Mouse (Mus musculus): ENCODE results near the gene Fabp6.

Fabp6 gene

DNA sequence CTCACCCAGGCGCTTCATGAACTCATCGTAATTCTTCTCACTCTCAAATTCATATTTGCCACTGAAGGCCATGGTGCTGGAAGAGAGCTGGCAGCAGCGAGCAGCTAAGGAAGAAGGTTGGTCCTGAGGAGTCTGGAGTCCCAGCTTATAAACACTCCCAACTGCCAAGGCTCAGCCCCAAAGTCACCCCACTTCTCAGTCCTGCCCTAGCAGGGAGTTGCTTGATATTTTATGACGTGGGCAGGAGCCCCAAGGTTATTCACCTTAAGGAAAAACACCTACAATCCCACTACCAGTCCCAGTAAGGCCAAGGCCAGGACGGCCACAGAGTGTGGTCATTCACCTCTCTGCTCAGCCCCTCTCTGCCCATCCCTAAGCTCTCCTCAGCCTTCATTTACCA lies at the start of gene Fabp6:
TSS of gene Fabp6 (minus strand) at position 101 of the 400 bp plus-strand sequence.
- DNase-seq (ENCODE audit: low spot score): no peak

DNA sequence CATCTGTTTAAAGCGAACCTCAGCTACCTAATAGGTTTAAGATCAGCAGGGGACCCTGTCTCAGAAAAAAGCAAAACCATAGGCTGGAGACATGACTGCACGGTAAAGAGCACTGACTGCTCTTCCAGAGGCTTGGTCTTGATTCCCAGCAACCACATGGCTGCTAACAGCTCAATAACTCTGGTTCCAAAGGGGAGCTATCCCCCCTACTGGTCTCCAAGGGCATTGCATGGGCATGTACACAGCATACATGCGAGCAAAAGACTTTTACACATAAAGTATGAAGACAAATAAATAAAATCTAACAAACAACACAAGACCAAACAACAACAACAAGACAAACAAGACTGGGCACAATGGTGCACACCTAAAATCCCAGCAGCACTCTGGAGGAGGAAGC lies 43.9 kb upstream of the Fabp6 start:
- no peak for DNase-seq (ENCODE audit: low spot score)

DNA sequence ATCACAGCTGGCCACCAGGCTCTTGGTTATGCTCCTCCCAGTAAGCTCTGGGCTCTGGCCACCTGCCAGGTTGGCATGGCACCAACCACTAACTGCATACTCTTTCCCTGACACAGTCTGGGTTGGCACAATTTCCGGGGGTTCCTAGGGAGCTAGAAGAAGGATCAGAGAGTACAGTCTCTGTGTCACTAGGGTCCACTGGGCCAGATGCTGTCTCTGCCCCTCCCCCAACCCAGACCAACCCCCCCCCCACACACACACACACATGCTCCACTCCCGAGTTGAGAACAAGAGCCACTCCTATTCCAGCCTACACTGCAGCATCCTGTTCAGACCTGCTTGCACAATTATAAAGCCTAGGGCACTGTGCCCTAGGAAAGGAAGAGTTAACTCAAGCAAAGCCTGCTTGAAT lies 41.8 kb upstream of the Fabp6 start:
- DNase-seq (ENCODE audit: low spot score): peak; percentile 90

DNA sequence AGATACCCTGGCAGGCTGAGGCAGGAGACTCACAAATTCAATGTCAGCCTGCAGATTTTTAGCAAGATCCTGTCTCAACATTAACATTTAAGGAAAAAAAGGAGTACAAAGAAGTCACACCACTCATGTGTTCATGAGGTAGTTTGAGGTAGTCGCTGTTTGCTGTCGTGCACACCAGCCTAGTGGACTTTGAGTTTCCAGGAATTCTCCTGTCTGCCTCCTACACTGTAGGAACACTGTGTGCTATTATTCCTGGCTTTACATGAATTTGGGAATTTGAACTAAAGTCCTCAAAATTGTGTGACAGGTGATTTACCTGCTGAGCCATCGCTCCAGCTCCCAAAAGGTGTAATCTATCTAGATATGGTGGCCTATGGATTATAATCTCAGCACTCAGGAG lies 37.1 kb upstream of the Fabp6 start:
- no peak for DNase-seq (ENCODE audit: low spot score)

GRCm38 (mm10) chr11:43636761-43637160 lies 35.4 kb upstream of the Fabp6 start:
- no peak for DNase-seq (ENCODE audit: low spot score)

DNA sequence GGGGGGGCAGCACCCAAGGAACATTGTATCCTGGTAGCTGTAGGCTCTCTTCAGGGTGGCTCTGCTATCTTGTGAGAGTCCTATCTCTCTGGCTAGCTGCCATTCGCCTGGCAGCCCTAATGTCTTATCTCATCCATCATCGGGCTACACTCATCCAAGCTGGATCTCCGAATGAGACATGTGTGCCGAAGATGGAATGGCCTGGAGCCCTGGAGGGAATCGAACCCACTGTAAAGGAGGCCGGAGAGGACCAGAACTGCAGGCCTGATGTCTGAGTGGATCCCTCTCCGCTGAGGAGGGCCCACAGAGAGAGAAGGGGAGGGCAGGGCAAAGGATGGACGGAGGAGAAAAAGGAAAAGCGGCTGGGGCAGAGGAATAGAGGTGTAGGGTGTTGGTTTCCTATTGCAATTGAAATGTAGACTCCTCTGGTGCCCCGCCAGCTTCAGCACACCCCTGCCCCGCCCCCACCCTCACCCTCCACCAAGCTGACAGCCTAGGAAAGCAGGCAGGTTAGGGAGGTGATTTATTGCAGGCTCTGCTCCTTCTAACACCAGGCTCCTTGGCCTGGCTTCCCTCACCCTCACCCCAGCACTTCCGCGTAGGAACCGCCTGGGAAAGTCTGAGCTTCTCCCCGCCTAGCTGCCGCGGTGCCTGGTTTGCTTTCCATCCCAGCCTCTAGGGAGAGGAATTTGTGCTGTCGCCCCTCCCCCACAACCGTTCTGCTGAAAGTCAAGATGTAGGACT lies 32.5 kb upstream of the Fabp6 start:
- DNase-seq (ENCODE audit: low spot score): peak; percentile 74

- no peak for DNase-seq (ENCODE audit: low spot score)
Observed at GRCm38 (mm10) chr11:43633165-43633564, 31.8 kb upstream of the Fabp6 start.

- DNase-seq (ENCODE audit: low spot score): no peak
Observed at GRCm38 (mm10) chr11:43632566-43632965, 31.2 kb upstream of the Fabp6 start.

DNA sequence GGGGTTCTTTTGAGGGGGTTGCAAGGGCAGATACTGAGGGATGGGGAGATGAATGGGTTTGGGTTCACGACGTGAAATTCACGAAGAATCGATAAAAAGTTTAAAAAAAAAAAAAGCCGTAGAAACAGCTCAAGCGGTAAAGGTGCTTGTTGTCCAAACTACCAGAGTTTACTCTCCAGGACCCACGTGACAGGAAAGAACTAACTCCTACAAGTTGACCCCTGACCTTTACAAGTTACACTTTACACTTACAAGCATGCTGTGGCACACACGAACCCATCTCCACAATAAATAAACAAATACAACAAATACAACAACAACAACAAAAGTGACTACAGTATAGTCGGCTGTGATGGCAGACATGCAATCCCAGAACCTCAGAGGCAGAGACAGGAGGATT lies 30.3 kb upstream of the Fabp6 start:
- DNase-seq (ENCODE audit: low spot score): no peak

- DNase-seq (ENCODE audit: low spot score): no peak
Observed at GRCm38 (mm10) chr11:43626927-43627645, 25.7 kb upstream of the Fabp6 start.

DNA sequence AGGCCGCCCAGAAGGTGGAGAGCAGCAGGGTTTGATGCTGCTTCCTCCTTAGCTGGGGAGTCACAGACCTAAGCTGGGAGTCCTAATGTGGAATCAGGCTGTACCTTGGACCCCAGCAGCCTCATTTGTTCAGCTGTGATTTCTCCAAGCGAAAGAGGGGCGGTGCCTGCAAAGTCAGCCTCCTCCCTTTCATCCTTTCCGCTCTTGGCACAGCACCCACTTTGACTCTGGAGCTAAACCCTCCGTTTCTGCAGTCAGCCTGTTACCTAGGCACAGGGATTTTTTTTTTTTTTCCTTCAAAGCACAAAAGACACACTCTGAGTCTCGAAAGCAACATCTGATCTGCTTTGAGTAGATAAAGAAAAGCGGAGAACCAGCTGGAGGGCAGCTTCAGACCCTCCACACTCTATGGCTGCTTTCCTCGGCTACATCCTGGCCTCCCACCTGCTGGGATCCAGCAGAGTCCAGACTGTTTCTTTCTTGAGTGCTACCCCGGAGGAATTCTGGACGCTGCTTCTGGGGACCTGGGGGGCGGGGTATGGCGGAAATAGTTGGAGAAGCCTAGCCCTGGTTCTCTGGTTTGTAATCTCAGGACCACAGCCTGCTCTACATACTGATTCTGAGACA lies 25.1 kb upstream of the Fabp6 start:
- DNase-seq (ENCODE audit: low spot score): peak; percentile 66

DNA sequence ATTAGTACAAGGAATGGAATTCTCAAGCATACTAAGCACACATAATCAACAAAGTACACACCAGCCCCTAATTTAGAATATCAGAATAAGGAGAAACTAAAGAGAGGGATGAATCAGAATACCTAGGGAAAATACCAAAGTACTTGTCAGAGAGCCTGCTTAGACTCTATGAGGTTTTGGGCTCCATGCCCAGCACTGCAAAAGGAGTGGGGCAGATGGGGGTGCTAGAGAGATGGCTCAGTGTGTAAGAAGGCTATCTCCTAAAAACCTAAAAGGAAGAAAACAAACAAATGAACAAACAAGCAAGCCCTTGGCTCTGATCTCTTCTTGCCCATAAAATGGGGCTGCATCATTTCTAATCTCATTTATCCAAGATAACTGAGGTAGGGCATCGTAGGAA lies 23.0 kb upstream of the Fabp6 start:
- DNase-seq (ENCODE audit: low spot score): no peak

GRCm38 (mm10) chr11:43621769-43622168 lies 20.4 kb upstream of the Fabp6 start:
- DNase-seq (ENCODE audit: low spot score): no peak

GRCm38 (mm10) chr11:43618403-43618802 lies 17.1 kb upstream of the Fabp6 start:
- no peak for DNase-seq (ENCODE audit: low spot score)

- peak; percentile 19 for DNase-seq (ENCODE audit: low spot score)
Observed at GRCm38 (mm10) chr11:43617924-43618323, 16.6 kb upstream of the Fabp6 start.

DNA sequence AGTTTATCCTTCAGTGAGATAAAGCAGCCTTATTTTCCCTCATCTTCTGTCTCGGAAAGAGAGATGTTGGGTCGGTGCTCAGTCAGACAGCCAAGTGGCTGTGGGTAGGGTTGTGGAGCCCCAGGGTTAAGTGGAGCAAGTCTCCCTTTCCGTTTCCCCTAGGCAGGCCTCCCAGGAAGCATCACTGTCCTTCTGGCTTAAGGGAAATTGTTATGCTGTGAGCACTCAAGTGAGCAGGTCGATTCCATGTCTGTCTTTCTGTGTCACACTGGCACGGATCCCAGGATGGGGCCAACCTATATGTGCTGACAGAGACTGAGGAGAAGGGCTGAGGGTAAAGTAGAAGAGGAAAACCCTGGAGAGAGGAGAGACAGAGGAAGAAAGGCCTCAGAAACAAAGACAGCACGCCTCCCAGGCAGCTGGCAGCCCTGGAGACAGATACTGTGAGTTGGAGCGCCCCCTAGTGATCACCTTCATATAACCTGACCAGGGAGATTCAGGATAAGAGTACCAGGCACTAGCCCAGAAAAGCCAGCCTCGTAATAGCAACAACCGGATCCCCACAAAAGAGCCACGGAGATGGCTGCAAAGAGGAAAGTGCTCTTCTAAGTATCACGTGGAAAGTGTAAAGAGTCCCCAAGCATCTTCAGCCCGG lies 11.6 kb upstream of the Fabp6 start:
- DNase-seq (ENCODE audit: low spot score): peak; percentile 84

DNA sequence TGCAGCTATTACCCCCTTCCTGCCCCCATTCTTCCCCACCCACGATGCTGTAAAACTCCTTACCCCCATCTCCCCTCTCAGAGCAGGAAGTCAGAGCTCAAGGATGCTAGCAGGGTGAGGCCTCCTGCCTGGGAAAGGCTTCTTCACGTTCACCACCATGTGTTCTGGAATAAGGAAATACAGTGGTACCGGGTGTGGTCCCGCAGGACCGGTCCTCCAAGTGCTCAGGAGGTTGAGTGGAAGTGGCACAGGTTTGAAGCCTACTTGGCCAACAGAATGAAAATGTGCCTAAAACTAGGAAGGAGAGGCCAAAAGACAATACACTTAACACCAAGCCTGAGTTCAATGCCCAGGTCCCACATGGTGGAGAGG lies 9.3 kb upstream of the Fabp6 start:
- peak; percentile 55 for DNase-seq (ENCODE audit: low spot score)

GRCm38 (mm10) chr11:43610006-43610661 lies 8.8 kb upstream of the Fabp6 start:
- peak; percentile 8 for DNase-seq (ENCODE audit: low spot score)

- DNase-seq (ENCODE audit: low spot score): no peak
Observed at GRCm38 (mm10) chr11:43608440-43608839, 7.1 kb upstream of the Fabp6 start.

- DNase-seq (ENCODE audit: low spot score): no peak
Observed at GRCm38 (mm10) chr11:43605859-43606258, 4.5 kb upstream of the Fabp6 start.

- DNase-seq (ENCODE audit: low spot score): no peak
Observed at GRCm38 (mm10) chr11:43604891-43605290, 3.6 kb upstream of the Fabp6 start.

GRCm38 (mm10) chr11:43604207-43604606 lies 2.9 kb upstream of the Fabp6 start:
- no peak for DNase-seq (ENCODE audit: low spot score)
